Mouse (Mus musculus) C2C12 (cell line): ENCODE measurements around the gene Ckb. TPM values are rescaled to one million over a fixed set of nuclear protein-coding genes. Genes with fewer than 3 reads are reported as not detected.

Experiments used
- H3K27me3 ChIP-seq: one replicate; pipeline ENCODE4 v1.6.1; 2011; ENCODE audit not compliant: control insufficient read depth, insufficient read depth, insufficient read length
- H3K36me3 ChIP-seq: one replicate; pipeline ENCODE4 v1.6.1; 2011; ENCODE audit not compliant: control insufficient read depth, insufficient read depth
- H3K4me3 ChIP-seq: one replicate; pipeline ENCODE4 v1.5.1; 2011; ENCODE audit warnings: mild to moderate bottlenecking, control low read depth; ENCODE audit not compliant: poor library complexity, insufficient read depth, severe bottlenecking
- H3K79me2 ChIP-seq: one replicate; pipeline ENCODE4 v1.6.1; 2011; ENCODE audit not compliant: control insufficient read depth, insufficient read depth
- H3K79me3 ChIP-seq: one replicate; pipeline ENCODE4 v1.6.1; 2011; ENCODE audit warnings: low read depth, control low read depth
- H3ac ChIP-seq: one replicate; pipeline ENCODE3; 2011; ENCODE audit warnings: low read depth; ENCODE audit not compliant: control insufficient read depth, insufficient read length
- CEBPB ChIP-seq: IDR thresholded peaks from one replicate; pipeline ENCODE4 v1.6.1; 2011; ENCODE audit warnings: low read depth, mild to moderate bottlenecking, control low read depth, moderate library complexity
- CTCF ChIP-seq: IDR thresholded peaks from one replicate; pipeline ENCODE4 v1.5.1; 2011; ENCODE audit not compliant: control insufficient read depth, insufficient read depth, insufficient read length
- FOSL1 ChIP-seq: IDR thresholded peaks from one replicate; pipeline ENCODE4 v1.8.0; 2011; ENCODE audit warnings: mild to moderate bottlenecking, low read length; ENCODE audit not compliant: poor library complexity, insufficient read depth, severe bottlenecking
- MAX ChIP-seq: IDR thresholded peaks from one replicate; pipeline ENCODE4 v1.6.1; 2011; ENCODE audit warnings: mild to moderate bottlenecking, control low read depth
- MYOD1 ChIP-seq: IDR thresholded peaks from one replicate; pipeline ENCODE4 v1.6.1; 2011; ENCODE audit warnings: low read depth; ENCODE audit not compliant: control insufficient read depth, insufficient read length
- MYOG ChIP-seq: IDR thresholded peaks from one replicate; pipeline ENCODE4 v1.6.1; 2011; ENCODE audit not compliant: control insufficient read depth, insufficient read length; ENCODE audit errors: extremely low read depth
- USF1 ChIP-seq: IDR thresholded peaks from one replicate; pipeline ENCODE4 v1.6.1; 2011; ENCODE audit warnings: low read depth, mild to moderate bottlenecking, control low read depth, moderate library complexity
- polyA plus RNA-seq: library from polyadenylated mRNA; unstranded; fragments of >200 nt; fragmentation: generic; extraction: Trizol; gene quantifications from one replicate; pipeline ENCODE4 v1.2.1, GENCODE M21; 2012; ENCODE audit warnings: missing spikeins

Gene Ckb
- polyA plus RNA-seq, 1 experiment = 61.4 TPM

DNA sequence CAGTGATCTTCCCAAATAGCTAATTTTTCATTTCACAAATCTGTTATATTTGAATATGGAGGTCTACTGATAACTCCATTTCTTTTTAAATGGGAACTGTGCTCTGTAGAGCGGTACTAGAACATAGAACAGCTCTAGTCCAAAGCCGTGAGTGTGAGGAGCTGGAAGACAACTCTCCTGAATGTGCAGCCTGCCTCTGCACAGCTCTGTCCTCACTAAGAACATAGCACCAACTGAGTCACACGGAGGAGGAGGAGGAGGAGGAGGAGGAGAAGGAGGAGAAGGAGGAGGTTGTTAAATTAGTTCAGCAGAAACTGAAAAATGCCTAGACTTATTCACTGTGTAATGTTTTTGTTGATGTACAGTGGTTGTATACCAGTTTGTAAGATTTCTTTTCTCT, 19.2 kb downstream of the Ckb start:
- H3K79me2 ChIP-seq = peaks cover 6% of the 10 kb centered on the region
- TF ChIP-seq FOSL1 (no peak), CEBPB (no peak), CTCF (no peak), MYOD1 (no peak), MAX (no peak), USF1 (no peak), MYOG (no peak)
- H3K4me3 ChIP-seq = no peak overlapping the region
- H3K36me3 ChIP-seq = peaks cover 67% of the 10 kb centered on the region
- no peaks in the 10 kb centered on the region for H3K79me3 ChIP-seq
- no peaks in the 10 kb centered on the region for H3K27me3 ChIP-seq
- H3ac ChIP-seq = no peak overlapping the region

DNA sequence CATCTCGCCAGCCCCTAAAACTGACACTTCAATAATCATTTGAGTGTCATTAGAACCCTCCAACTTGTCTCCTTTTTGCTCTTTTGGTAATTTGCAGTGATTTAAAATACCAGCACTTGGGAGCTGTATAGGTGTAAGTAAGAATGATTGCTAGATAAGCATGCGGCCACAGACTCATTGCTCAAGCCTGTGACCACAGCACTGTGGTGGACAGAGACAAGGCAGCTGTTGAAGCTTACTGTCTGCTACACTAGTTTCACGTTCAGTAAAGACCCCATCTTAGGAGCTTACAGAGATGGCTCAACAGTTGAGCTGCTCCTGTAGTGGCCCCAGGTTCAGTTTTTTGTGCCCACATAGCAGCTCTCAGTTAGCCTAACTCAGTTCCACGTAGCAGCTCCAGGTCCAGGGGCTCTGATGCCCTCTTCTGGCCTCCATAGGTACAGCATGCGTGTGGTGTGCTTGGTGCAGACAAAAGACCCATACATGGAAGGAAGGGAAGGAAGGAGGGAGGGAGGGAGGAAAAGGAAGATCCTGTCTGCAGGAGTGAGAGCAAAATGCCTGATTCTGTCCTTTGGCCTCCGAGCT, 24.0 kb downstream of the Ckb start:
- H3K4me3 ChIP-seq = no peak overlapping the region

More for the DNA sequence above, 24.0 kb downstream of the Ckb start:
- Histone ChIP-seq H3ac (no peak overlapping the region), H3K79me3 (no peaks in the 10 kb centered on the region), H3K27me3 (no peaks in the 10 kb centered on the region), H3K79me2 (no peaks in the 10 kb centered on the region), H3K36me3 (peaks cover 60% of the 10 kb centered on the region)
- TF ChIP-seq MYOD1 = no peak

Other genes with a start within 250 kb of the Ckb start
- gene Tnfaip2, start 229.9 kb downstream of the Ckb start, polyA plus RNA-seq = 119 TPM
- 2.1 TPM for gene Gm266, start 186.5 kb downstream of the Ckb start, polyA plus RNA-seq
- 91.0 TPM for gene Eif5, start 134.3 kb downstream of the Ckb start, polyA plus RNA-seq
- 35.0 TPM for gene Mark3, start 97.8 kb downstream of the Ckb start, polyA plus RNA-seq
- 32.1 TPM for gene Trmt61a, start 5.8 kb upstream of the Ckb start, polyA plus RNA-seq
- gene Bag5, start 40.9 kb upstream of the Ckb start, polyA plus RNA-seq = 20.6 TPM
- gene Apopt1, start 40.9 kb upstream of the Ckb start, polyA plus RNA-seq = 29.9 TPM
- 116 TPM for gene Klc1, start 86.5 kb upstream of the Ckb start, polyA plus RNA-seq
- 4.8 TPM for gene Xrcc3, start 141.5 kb upstream of the Ckb start, polyA plus RNA-seq
- gene Zfyve21, start 141.8 kb upstream of the Ckb start, polyA plus RNA-seq = 40.0 TPM
- gene Ppp1r13b, start 235.8 kb upstream of the Ckb start, polyA plus RNA-seq = 4.8 TPM